Mouse (Mus musculus) forebrain, embryonic 16.5 days (tissue): ENCODE data around the gene Adgrd1. TPM values are rescaled to one million over a fixed set of nuclear protein-coding genes. Genes with fewer than 3 reads are reported as not detected.
A peak's percentile ranks its signal among the peaks of the same experiment; 100 is the strongest.

ENCODE experiments used
- ATAC-seq: fragments of 200-750 bp; cut with Nextera tagmentation; 2 replicates; pipeline ENCODE4 v1.8.0; 2017; ENCODE audit warnings: mild to moderate bottlenecking, moderate library complexity
- H3K27ac ChIP-seq: fragments of 300-500 bp; sonication (generic); 2 replicates; pipeline ENCODE4 v1.5.1; 2014; ENCODE audit warnings: low read length, control low read depth
- H3K27me3 ChIP-seq: fragments of 300-500 bp; sonication (generic); replicated peaks from 2 replicates; pipeline ENCODE4 v1.6.1; 2014; ENCODE audit warnings: low read length; ENCODE audit not compliant: control insufficient read depth, insufficient read depth
- H3K36me3 ChIP-seq: fragments of 300-500 bp; sonication (generic); 2 replicates; pipeline ENCODE4 v1.6.1; 2014; ENCODE audit not compliant: control insufficient read depth, insufficient read depth
- H3K4me1 ChIP-seq: fragments of 300-500 bp; sonication (generic); replicated peaks from 2 replicates; pipeline ENCODE4 v1.6.1; 2014; ENCODE audit warnings: low read length; ENCODE audit not compliant: control insufficient read depth, insufficient read depth
- H3K4me2 ChIP-seq: fragments of 300-500 bp; sonication (generic); 2 replicates; pipeline ENCODE4 v1.6.1; 2014; ENCODE audit warnings: mild to moderate bottlenecking, low read length, control low read depth
- H3K4me3 ChIP-seq: fragments of 300-500 bp; sonication (generic); replicated peaks from 2 replicates; pipeline ENCODE4 v1.5.1; 2014; ENCODE audit warnings: mild to moderate bottlenecking, low read length, control low read depth
- H3K9ac ChIP-seq: fragments of 300-500 bp; sonication (generic); replicated peaks from 2 replicates; pipeline ENCODE4 v1.6.1; 2014; ENCODE audit warnings: low read depth, low read length, control low read depth
- H3K9me3 ChIP-seq: fragments of 300-500 bp; sonication (generic); 2 replicates; pipeline ENCODE4 v1.6.1; 2016; ENCODE audit warnings: low read length; ENCODE audit not compliant: control insufficient read depth
- WGBS: fragments of 180-500 bp; shearing (Covaris S2); extraction: QIAGEN DNeasy Blood & Tissue Kit; methylation state at CpG from one replicate; pipeline ENCODE4 v1.1.7; 2014; 5-methylcytosine and 5-hydroxymethylcytosine counted together
- polyA plus RNA-seq: library from polyadenylated mRNA; unstranded; fragments of >200 nt; fragmentation: Nextera tagmentation; extraction: Ambion mirVana; gene quantifications from 2 replicates; pipeline ENCODE4 v1.2.1, GENCODE M21; 2015

Adgrd1 gene
- polyA plus RNA-seq, 1 experiment from 2014 or later, result 0.22 TPM

DNA sequence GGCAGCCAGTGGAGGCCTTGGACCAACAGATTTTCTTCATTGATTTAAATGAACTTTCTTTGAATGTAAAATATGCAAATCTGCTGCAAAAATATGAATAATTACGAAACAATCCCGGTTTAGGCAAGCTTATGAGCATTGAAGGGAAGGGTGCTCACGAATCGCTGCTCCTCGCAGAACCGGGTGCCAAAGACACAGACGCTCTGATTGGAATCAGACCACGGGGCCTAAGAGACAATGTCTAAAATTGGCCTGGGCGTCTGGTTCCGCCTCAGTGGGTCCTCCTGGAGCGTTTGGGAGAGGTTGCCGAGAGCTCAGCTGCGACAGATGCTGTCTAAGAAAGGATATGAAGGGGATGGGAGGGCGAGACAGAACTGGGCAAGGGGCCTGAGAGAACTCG is 42.0 kb downstream of the Adgrd1 start:
- Histone ChIP-seq H3K9me3 (no peaks in the 10 kb centered on the region), H3K27me3 (no peaks in the 10 kb centered on the region), H3K9ac (no peak overlapping the region), H3K27ac (peak overlapping the region; percentile 49), H3K4me1 (peaks cover 10% of the 10 kb centered on the region), H3K36me3 (no peaks in the 10 kb centered on the region), H3K4me2 (no peak overlapping the region), H3K4me3 (no peak overlapping the region)
- 60% methylated on average over 15 of the region's 15 CpGs for WGBS
- ATAC-seq, result peak; percentile 63

DNA sequence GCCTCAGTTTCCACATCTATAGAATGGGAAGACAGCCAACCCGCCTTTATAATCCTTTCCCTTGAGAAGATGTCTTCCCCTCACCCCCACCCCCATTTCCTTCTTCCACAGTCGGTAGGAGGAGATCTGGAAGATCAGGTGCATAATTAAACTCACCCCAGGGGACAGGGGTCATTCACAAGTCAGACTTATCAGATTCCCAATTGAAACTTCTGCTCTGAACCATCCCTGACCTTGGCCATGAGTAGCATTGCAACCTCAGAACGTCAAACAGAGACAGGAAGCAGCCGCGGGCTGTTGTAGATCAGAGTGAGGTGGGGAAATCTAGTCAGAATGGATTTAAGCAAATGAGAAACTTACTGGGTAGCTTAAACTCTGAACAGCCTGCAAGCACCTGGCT is 46.3 kb downstream of the Adgrd1 start:
- WGBS, result 76% methylated on average over 5 of the region's 5 CpGs
- H3K27ac ChIP-seq, result no peak overlapping the region
- H3K9me3 ChIP-seq, result no peaks in the 10 kb centered on the region
- no peak overlapping the region for H3K4me3 ChIP-seq
- no peaks in the 10 kb centered on the region for H3K36me3 ChIP-seq
- H3K9ac ChIP-seq, result no peak overlapping the region
- no peaks in the 10 kb centered on the region for H3K27me3 ChIP-seq
- no peak for ATAC-seq
- H3K4me1 ChIP-seq, result peaks cover 10% of the 10 kb centered on the region
- no peak overlapping the region for H3K4me2 ChIP-seq

DNA sequence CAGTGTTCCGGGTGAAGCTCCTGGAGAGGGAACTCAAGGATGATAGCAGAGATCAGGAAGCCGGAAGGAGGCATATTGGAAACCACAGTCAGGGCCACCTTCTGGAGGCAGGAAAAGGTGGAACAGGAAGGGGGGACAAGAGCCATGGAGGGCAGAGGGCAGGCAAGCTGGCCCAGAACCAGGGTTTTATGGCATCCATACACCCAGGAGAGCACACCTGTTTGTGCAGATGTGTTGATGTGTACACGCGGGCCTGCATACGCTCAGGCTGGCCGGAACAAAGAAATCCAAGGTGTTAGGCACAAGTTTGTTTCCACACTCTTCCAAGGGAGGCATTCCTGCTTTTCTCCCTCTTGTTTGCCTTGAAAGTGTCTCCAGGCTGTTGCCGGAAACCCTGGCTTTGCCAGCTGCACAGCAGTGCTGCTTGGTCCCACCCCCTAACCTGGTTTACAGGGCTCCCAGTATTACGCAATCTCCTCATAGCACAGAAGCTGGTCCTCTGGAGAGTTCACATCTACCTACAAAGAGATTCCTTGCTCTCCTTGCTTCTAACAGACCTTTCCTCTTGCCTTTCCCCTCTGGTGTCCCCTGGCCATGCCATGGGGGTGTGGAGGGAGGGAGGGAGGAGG is 48.9 kb downstream of the Adgrd1 start:
- Histone ChIP-seq H3K36me3 (no peaks in the 10 kb centered on the region), H3K4me3 (no peak overlapping the region), H3K9ac (no peak overlapping the region), H3K27ac (no peak overlapping the region), H3K27me3 (no peaks in the 10 kb centered on the region), H3K4me2 (no peak overlapping the region), H3K9me3 (no peaks in the 10 kb centered on the region), H3K4me1 (no peaks in the 10 kb centered on the region)
- ATAC-seq, result no peak
- 81% methylated on average over 8 of the region's 8 CpGs for WGBS

DNA sequence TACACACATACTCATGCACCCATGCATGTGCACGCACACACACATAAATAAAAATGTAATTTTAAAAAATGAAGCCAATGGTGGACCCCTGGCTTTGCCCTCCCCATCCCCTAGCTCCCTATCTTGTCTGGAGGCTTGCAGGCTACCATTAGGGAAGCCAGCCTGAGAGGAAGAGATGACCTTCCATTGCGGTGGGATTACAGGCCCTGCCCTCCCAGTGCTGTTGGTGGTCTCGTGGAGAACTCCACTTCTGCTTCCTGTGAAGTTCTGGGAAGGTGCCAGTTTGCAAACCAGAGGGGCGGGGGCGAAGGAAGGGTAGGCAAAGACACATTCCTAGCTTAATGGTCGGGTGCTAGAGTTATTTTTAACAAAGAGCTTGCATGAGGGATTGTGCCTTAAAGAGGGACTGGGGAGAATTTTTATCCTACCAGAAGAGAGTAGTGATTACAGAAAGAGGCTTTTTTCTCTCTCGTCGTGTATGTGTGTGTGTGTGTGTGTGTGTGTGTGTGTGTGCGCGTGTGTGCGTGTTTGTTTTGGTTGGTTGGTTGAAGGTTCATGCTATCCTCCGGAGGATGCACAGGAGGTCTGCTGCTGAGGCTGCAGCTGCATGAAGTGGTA is 50.5 kb downstream of the Adgrd1 start:
- Histone ChIP-seq H3K9ac (no peak overlapping the region), H3K27me3 (no peaks in the 10 kb centered on the region), H3K4me1 (0 out of 2 replicates have a peak, but pooled peaks cover 2% of the 10 kb centered on the region), H3K36me3 (no peaks in the 10 kb centered on the region), H3K27ac (no peak overlapping the region), H3K9me3 (no peaks in the 10 kb centered on the region), H3K4me2 (no peak overlapping the region), H3K4me3 (no peak overlapping the region)
- 71% methylated on average over 12 of the region's 12 CpGs for WGBS
- no peak for ATAC-seq

DNA sequence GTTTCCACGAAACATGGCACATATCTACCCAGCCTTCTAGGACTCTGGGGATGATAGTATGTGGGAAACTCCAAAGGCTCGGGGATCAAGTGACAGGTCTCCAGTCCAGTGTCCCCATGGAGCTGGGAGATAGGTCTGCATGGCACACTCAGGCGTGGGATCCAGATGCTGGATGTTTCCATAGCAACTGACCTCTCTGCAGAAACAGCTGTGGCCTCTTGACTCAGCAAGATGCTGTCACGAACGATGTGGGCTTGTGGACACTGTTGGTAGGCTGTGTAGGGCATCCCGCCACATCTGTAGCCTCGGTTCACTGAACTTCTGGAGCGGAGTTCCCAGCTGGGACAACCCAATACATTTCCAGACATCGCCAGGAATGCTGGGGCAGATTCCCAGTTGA is 51.9 kb downstream of the Adgrd1 start:
- ATAC-seq, result no peak
- Histone ChIP-seq H3K27me3 (no peaks in the 10 kb centered on the region), H3K27ac (no peak overlapping the region), H3K9ac (no peak overlapping the region), H3K4me3 (no peak overlapping the region), H3K9me3 (no peaks in the 10 kb centered on the region), H3K4me1 (0 out of 2 replicates have a peak, but pooled peaks cover 2% of the 10 kb centered on the region), H3K36me3 (no peaks in the 10 kb centered on the region), H3K4me2 (no peak overlapping the region)
- WGBS, result 81% methylated on average over 9 of the region's 9 CpGs

DNA sequence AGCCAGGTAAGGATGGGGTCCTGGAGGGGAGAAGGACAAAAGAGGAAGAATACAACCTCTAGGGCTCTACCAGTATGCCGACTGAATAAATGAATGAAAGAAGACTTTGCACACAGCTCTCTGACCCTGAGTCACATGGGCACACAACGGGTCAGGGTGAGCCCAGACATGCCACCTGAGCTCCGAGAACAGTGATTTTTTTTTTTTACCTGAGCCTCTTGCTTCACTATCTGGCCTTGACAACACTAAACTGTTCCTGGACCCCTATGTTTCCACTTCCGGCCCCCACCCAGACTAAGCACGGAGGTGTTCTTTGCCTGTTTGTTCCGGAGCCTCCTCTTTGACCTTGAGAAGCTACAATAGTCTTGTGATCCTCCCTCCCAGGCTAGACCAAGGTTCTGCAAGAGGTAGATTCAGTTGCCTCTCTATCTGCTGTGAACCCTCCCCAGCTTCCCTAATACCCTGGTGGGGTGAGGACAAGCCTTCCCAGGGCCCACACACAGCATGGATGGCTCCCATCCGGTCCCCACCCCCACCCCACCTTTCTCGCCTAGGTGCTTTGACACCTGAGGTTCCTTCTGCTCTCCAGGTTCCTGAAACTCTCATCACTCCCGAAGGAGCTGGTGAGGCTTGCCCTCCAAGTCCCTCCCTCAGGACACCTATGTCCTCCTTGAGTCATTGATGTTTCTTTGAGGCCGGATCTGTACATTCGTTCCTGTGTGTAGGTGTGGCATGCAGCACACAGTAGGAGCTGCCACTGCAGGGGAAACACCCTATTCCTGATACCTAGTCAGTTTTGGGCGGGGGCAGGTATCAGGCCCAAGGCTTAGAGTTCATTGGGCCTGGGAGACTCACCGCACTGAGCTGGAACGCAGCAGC is 58.7 kb downstream of the Adgrd1 start:
- Histone ChIP-seq H3K36me3 (no peaks in the 10 kb centered on the region), H3K27me3 (no peaks in the 10 kb centered on the region), H3K4me3 (no peak overlapping the region), H3K9me3 (no peaks in the 10 kb centered on the region), H3K4me1 (peaks cover 15% of the 10 kb centered on the region), H3K27ac (peak overlapping the region; percentile 71), H3K9ac (0 out of 2 replicates have a peak overlapping the region, but pooled peaks have one; percentile 26), H3K4me2 (no peak overlapping the region; the same call in 1 of the 2 replicates)
- WGBS, result 62% methylated on average over 14 of the region's 14 CpGs
- 0 out of 2 replicates have a peak, but pooled peaks have one; percentile 15 for ATAC-seq

DNA sequence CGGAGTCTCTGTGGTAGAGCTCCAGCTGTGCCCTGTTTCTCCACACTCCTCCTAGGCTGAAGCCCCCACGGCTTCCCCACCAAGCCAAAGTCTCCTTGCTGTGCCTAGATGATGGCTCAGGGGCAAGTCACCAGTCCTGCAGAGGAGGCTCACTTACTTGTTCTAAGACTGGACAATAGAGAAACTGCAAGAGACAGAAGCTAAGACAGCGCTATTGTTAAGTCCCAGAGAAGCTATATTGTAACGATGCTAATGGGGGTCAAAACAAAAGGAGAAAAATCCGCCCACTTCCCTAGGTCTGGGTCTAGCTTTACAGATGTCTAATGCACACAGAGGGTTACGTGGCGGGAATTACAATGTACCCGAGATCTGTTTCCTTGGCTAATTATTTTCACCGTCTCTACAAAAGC is 59.4 kb downstream of the Adgrd1 start:
- H3K4me2 ChIP-seq, result peak overlapping the region; percentile 0
- H3K4me3 ChIP-seq, result no peak overlapping the region
- H3K36me3 ChIP-seq, result no peaks in the 10 kb centered on the region
- peak; percentile 75 for ATAC-seq
- H3K9me3 ChIP-seq, result no peaks in the 10 kb centered on the region
- WGBS, result 3% methylated on average over 9 of the region's 9 CpGs
- peaks cover 13% of the 10 kb centered on the region for H3K4me1 ChIP-seq
- peak overlapping the region; percentile 71 for H3K27ac ChIP-seq
- H3K27me3 ChIP-seq, result no peaks in the 10 kb centered on the region
- 0 out of 2 replicates have a peak overlapping the region, but pooled peaks have one; percentile 26 for H3K9ac ChIP-seq

DNA sequence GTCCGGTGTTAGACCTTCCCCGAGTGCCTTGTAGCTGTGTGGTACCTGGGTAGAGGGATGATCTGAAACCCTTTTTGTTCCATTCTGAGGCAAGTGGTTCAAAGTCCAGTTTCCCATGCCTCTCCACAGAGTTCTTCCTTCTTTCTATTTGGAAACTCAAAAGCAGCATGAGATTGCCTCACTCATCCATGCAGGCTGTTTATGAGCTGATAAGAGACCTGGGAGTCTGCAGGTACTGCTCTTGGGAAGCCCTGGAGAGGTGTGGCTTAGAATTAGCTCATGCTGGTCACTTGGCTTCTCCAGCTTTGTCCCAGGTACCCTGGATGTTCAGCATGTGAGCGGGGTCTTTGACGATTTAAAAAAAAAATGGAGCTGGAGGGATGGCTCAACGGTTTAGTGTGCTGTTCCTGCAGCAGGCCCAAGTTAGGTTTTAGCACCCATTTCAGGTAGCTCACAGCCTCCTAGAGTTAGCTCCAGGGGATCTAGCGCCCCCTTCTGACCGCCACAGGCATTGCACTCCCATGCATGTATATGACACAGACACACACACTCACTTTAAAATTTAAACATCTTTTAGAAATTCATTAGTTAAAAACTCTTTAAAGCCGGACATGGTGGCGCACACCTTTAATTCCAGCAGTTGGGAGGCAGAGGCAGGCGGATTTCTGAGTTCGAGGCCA is 65.0 kb downstream of the Adgrd1 start:
- Histone ChIP-seq H3K9ac (no peak overlapping the region), H3K4me3 (no peak overlapping the region), H3K4me1 (peaks cover 3% of the 10 kb centered on the region; the same call in 1 of the 2 replicates), H3K27me3 (no peaks in the 10 kb centered on the region), H3K27ac (no peak overlapping the region), H3K9me3 (no peaks in the 10 kb centered on the region), H3K36me3 (no peaks in the 10 kb centered on the region), H3K4me2 (no peak overlapping the region)
- no peak for ATAC-seq
- 89% methylated on average over 11 of the region's 11 CpGs for WGBS

DNA sequence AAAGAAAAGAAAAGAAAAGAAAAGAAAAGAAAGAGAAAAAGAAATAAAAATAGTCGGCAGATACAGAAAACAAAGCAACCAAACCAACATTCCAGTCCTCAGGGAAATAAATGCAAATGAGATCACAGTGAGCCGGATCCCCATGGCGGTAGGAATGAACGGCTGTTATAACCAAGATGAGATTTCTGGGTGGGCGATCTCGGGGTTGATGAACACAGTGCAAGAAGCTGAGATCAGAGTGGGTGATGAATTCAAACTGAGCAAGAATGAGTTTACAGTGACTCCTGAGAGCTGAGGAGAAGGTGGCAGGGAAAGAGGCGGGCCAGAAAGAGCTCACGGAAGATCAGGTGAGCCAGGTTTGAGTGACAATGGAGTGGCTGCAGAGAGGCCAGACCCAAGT is 66.9 kb downstream of the Adgrd1 start:
- Histone ChIP-seq H3K4me2 (no peak overlapping the region), H3K9me3 (no peaks in the 10 kb centered on the region), H3K9ac (no peak overlapping the region), H3K36me3 (no peaks in the 10 kb centered on the region), H3K4me3 (no peak overlapping the region), H3K27me3 (no peaks in the 10 kb centered on the region), H3K27ac (no peak overlapping the region), H3K4me1 (no peaks in the 10 kb centered on the region; the same call in 1 of the 2 replicates)
- WGBS, result 65% methylated on average over 8 of the region's 8 CpGs
- ATAC-seq, result no peak
